Mouse (Mus musculus) lung, postnatal 36 days (tissue): ENCODE results near the gene Larp1b.
"Not testable (repeated sequence)": the region's sequence is repeated elsewhere in the genome, so short reads cannot be mapped to it uniquely, and the experiment has no call there.

Source experiments
- DNase-seq: peaks from one replicate; pipeline ENCODE4 v3.0.0; 2022; ENCODE audit warnings: mixed read lengths

Larp1b gene

GRCm38 (mm10) chr3:40949170-40949902 is at the start of gene Larp1b:
TSS of gene Larp1b (plus strand) at chr3:40949828.
- peak; percentile 100 for DNase-seq

- DNase-seq: not testable (repeated sequence)
Measured at GRCm38 (mm10) chr3:40902443-40902842, 47.2 kb upstream of the Larp1b start, which contains the start of gene 1700034I23Rik. TSS of gene 1700034I23Rik (minus strand) at chr3:40902543.

GRCm38 (mm10) chr3:40938189-40938588 is 11.4 kb upstream of the Larp1b start:
- DNase-seq: no peak

DNA sequence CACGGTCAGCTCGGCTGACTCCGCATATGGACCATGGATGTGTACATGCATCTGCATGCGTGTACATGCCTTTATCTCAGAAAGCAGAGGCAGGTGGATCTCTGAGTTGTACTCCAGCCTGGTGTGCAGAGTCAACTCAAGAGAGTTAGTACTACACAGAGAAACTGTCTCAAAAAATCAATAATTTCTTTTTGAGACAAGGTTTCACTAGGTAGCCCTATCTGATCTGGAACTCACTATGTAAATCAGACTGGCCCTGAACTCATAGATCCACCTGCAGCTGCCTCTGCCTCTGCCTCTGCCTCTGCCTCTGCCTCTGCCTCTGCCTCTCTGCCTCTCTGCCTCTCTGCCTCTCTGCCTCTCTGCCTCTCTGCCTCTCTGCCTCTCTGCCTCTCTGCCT is 11.0 kb upstream of the Larp1b start:
- DNase-seq: no peak

DNA sequence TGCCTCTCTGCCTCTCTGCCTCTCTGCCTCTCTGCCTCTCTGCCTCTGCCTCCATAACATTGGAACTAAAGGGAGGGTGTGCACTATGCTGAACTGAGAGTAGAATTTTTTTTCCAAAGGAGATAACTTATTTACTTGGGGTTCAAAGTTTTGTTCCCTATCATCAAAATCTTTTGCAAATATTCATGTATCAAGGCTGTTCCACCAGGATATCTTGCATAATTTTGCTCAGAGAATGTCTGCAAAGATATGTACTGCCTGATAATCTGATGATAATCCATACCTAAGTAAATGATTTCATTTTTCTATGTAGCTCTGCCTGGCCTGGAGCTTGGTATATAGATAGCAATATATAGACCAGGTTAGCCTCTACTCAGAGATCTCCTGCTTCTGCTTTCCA is 10.6 kb upstream of the Larp1b start:
- no peak for DNase-seq

DNA sequence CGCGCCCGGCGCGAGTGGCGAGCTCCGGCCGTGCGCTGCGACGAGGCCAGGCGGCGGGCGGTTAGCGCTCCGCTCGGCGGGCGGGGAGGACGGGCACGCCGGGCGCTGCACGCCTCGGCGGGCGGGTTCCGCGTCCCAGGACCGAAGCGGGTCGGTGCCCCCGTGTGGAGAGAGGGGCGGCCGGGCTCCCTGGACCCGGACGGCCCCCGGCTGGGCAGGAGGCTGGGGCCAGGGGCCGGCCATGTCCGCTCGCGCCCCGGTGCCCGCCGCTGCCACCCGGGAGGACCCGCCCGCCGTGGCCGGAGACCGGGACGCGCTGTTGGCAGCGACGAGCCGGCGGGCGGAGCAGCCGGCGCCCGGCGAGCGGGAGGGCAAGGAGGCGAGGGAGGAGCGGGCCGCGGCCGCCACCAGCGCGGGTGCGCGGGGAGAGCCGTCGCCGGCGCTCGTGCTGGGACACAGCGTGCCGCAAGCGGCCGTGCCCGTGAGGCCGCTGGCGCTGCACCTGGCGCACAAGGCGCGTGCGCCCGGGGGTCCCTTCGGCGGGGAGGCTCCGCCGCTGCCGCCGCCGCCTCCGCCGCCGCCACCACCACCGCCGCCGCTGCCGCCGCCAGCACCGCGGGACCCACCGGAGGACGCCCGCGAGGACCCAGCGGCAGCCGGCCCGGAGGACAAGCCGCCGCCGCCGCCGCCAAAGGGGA is 424 bp downstream of the Larp1b start:
- DNase-seq: peak; percentile 10

DNA sequence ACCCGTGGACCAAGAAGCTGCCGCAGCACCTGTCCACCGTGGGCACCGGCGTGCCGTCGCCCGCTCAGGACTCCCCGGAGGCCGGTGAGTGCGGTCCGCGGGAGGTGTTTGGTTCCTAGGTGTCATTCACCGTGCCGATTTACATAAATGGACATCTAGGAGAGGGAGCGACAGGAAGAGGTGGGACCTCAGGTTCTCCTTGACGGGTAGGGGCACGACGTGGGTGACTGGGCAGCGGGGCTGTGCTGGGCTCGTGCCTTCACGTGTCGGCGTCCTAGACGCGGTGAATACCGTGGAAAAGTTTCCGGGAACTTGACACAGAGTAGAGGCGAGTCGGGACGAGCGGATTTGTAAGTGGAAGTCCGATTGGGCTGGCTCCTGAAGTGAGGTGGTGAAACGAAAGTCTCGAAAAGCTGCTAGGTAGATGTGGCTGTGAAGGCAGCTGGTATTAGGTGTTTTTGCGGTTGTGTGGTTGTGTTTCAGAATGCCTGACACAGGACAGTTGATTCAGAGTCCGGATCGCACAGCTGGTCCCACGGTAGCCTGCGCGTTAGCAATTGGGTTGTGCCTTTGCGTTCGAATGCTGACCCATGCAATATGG is 1.1 kb downstream of the Larp1b start:
- DNase-seq: peak; percentile 69

GRCm38 (mm10) chr3:40951365-40951764 is 1.7 kb downstream of the Larp1b start:
- DNase-seq: peak; percentile 12

- DNase-seq: no peak
Measured at GRCm38 (mm10) chr3:40952606-40953005, 3.0 kb downstream of the Larp1b start.

DNA sequence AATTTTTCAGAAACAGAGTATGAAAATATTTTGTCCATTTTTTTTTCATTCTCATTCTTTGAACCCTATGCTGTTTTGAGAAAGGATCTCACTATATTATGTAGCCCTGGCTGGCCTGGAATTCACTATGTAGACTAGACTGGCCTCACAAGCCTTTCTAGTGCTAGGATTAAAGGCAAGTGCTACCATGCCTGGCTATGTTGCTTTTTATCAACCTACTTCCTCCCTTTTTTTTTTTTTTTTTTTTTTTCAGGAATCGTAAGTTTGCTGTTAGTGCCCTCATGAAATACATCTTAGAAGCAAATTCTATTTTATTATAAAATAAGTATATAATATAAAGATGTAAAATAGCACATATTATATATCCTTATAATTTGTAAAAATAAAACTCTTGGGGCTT is 5.2 kb downstream of the Larp1b start:
- DNase-seq: no peak

GRCm38 (mm10) chr3:40958831-40959230 is 9.2 kb downstream of the Larp1b start:
- DNase-seq: no peak

DNA sequence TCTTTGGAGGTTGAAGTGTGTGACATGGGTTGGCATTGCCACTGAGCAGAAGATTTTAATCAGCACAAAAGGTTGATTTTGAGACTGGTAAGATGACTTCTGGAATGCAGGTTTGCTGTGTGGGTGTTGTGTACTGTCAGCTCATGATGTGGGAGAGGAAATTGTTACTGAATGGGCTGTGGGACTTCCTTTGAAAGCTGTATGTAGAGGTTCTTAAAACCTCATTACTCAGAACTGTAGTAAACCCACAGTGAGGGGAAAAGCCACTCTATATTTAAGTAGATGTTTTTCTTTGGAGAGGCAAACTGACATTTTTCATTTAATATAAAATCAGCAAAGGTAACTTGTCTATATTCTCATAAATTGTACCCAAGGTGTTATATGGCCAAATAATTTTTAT is 31.1 kb downstream of the Larp1b start:
- DNase-seq: no peak

DNA sequence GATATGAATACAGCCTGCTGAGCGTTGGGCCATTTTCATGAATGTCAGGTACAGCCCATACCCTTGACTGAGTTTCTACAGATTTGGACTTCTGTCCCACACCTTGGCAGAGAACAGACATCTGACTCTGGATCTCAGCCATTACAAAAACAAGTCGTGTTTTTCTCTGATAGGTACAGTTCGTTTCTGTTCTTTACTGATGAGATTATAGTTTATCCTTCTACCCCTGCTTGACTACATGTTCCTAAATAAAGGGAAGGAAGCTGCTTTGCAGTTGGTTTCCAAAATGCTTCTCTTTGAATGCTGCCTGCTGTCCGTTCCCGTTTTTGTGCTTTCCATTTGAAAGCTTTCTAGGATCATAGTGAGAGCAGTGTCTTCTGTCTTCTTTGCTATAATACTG is 37.9 kb downstream of the Larp1b start:
- DNase-seq: no peak

- peak; percentile 10 for DNase-seq
Measured at GRCm38 (mm10) chr3:40988722-40989121, 39.1 kb downstream of the Larp1b start.

DNA sequence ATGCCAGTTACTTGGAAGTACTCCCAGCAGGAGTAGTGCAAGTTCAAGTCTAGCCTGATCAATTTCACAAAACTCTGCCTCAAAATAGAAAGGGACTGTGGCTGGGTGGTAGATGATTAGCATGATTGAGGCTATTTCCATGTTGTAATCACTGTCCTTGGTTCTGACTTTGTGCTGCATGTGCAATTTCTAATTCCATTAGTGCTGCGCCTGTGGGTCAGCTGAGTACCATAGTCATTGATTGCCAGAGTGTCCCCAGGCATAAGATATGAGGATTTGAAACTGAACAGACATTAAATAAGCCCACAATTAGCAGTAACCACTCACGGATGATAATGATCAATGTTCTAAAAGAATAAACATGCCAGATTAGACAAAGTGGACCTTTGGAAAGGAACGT is 41.9 kb downstream of the Larp1b start:
- no peak for DNase-seq

GRCm38 (mm10) chr3:40995161-40995560 is 45.5 kb downstream of the Larp1b start:
- DNase-seq: no peak

GRCm38 (mm10) chr3:41009315-41009714 is 59.7 kb downstream of the Larp1b start:
- no peak for DNase-seq

DNA sequence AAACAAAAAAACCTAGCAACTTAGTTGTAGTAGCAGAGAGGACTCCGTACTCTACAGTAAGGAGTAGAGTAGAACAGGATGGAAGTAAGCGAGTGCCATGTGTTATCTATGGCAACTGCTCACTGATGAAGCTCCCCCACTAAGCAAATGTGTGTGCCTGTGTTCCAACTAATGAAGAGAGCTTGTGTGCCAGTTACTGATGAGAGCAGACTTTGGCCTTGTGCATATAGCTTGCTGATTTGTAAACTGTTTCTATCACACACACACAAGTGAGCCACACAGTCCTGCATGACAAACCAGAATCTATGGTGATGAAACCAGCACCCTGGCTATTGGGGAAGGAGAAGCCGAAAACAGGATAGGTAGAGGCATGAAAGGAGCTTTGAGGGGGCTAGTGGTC is 60.4 kb downstream of the Larp1b start:
- DNase-seq: no peak

DNA sequence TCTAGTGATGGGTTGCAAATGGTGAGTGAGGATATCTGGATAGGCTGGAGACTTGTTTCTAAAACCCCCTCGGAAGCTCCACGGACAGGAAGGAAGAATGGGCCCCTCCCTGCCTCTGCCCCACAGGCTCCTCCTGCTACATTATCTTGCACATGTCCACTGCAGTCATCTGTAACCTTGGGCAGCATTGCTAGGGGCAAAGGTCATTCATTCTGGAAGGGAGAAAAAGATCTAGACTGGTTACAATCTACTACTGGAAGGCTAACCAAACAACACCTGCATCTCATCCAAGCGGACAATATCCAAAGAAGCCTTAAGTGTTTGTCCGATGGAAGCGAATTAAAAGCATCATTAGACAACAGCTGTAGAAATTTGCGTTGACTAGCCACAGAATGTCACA is 61.1 kb downstream of the Larp1b start:
- no peak for DNase-seq

DNA sequence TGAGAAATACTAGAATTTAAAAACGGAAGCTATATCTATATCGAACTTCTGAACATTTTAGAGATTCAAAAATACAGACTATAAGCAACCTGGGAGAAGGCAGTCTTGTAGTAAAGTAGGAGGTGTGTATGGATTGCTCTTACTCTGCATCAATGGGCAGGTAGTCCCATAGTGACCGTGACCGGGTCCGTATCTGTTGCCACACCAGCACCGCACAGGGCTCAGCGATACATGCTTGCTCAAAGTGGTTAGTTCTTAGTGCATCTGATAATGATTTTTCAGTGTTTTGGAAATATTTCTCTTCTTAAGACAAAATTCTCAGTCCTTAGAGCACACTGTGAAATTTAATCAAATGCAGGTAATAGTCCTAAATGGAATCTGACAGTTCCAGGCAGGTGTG is 62.8 kb downstream of the Larp1b start:
- DNase-seq: no peak

DNA sequence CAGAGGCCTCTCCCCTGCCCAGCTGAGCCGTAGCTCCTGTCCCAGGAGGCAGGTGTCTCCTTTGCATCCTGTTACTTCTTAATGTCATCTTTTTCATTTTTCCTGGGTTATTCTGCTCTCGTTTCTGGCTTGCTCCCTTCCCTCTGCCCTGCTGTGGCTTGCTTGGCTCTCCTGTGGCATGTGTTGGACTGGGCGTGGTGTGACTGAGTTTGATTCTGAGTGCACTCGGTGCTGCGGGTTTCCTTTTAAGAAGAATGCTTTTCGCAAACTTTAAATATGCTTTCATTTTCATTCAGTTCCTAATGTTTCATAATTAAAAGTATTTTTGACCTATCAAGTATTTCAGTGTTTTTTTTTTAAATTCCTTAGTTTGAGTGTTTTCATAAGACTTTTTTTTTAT is 65.3 kb downstream of the Larp1b start:
- peak; percentile 31 for DNase-seq

- DNase-seq: no peak
Measured at GRCm38 (mm10) chr3:41018022-41018608, 68.5 kb downstream of the Larp1b start.

GRCm38 (mm10) chr3:41020687-41021086 is 71.1 kb downstream of the Larp1b start:
- DNase-seq: peak; percentile 37

DNA sequence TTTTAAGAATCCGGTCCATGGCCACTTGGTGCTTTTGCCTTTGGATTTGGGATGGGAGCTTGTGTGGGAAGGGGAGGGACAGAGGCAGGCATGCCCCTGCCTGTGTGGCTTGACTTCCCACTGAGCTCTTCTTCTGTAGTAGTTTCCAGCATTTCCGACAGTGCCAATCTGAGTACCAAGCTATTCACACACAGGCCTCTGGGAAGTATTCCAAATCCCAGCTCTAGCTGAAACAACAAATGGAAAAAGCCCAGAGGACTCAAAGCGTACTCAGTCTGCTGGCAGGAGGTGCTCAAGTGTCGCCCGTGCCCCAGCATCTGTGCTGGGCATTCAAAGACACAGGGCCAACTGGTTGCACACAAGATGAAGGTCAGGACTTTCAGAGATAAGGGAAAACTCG is 72.4 kb downstream of the Larp1b start:
- DNase-seq: peak; percentile 28
